Mouse (Mus musculus) embryo, embryonic 11.5 days (tissue): ENCODE measurements around the gene Nup62.
"Not testable (repeated sequence)": the region's sequence is repeated elsewhere in the genome, so short reads cannot be mapped to it uniquely, and the experiment has no call there.

Experiments used
- DNase-seq: peaks from one replicate; pipeline ENCODE4 v3.0.0-alpha.2; 2012; ENCODE audit warnings: low read depth, low spot score

Nup62 gene

GRCm38 (mm10) chr7:44863982-44864494 is 48.1 kb downstream of the Nup62 start:
- DNase-seq, result no peak

DNA sequence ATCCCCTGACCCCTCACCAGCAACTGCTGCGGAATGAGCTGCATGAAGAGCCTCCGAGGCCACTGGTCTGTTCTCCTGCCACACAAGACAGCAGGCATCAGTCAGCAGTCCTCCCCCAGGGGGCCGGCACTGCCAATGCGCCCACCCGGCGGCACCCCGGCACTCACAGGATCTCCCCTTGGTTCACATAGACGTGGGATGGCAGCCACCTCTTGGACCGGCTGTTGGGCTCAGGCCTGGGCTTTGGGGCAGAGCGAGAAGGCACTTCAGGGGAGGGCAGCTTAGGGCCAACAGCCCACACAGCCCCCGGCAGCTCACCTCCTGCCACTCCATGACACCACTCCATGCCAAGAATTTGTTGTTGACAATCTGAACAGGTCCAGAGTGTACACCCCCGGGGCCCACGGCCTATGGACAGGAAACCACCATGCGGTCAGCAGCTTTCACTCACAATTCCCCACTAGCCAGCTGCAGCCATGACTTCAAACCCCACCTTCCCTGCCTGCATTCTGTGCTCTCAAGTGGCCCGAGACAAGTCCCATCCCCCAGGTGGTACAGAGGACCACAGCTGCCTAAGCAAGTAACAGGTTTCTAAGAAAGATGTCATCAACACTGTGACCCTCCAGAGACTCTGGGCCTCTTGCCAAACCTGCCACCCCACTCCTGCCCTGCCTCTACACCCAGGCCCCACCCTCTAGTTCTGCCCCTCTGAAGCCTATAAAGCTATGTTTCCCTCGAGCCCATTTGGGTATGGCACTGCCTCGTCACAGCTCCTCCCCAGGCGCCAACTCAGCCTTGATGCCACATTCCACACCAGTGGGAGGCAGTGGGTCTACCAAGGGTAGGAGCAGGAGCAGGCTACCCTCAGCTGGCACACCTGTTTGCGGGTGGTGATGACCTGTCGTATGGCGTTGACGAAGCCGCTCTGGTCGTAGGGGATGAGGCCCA is 49.0 kb downstream of the Nup62 start:
- no peak for DNase-seq

DNA sequence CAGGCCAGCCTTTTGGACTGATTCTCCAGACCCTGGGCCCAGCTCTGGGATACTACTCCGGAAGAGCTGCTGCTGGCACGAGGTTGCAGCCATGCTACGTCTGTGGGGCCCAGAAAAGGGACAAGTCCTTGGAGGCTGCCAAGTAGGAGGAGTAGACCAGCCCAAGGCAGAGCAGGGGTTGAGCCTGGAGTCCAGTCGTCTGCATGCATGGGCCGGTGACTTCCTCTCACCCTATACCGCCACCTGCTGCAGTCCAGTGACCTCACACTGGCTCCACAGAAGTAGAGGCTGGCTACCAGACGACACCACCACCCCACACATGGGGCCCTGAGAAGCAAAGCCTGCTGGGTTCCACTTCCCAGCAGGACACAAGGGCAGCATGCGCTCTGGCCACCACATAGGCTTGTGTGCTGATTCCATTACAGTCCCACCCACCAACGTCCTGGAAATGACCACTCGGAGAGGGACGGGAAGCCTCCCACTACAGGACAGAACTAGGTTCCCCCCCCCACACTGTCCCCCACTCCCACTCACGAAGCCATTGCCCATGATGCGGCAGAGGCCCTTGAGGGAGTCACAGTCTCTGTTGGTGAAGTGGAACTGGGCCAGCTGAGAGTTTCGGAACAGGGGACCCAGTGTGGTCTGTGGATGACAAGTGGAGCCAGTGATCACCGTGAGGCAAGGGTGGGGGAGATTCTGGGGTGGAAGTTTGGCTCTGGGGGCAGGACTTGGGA is 50.6 kb downstream of the Nup62 start:
- no peak for DNase-seq

DNA sequence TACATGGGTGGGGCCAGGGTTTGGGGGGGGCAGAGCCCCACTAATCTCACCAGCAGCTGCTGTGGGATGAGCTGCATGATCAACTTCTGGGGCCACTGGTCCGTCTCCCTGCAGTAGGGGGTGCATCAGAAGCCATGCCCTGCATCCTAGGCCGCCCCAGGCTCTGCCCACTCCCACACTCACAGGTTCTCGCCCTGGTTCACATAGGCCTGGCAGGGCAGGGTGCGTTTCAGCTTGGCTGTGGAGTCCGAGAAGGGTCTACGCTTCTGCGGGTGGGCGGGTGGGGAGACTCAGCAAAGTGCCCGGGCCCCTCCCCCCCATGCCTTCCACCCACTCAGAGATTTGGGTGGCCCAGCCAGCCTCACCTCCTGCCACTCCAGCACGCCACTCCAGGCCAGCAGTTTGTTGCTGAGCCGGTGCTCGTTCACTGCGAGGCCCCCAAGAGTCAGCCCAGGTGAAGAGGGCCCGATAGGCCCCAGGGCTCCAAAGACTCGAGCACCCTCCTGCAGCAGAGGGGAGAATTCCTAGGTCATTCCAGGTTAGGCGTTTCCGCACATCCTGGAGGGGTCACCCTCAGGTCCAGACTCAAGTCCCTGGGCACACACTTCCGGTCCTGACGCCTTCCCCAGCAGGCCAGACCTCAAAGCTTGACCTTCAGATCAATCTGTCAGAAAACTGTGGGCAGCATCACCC is 51.3 kb downstream of the Nup62 start:
- DNase-seq, result no peak

DNA sequence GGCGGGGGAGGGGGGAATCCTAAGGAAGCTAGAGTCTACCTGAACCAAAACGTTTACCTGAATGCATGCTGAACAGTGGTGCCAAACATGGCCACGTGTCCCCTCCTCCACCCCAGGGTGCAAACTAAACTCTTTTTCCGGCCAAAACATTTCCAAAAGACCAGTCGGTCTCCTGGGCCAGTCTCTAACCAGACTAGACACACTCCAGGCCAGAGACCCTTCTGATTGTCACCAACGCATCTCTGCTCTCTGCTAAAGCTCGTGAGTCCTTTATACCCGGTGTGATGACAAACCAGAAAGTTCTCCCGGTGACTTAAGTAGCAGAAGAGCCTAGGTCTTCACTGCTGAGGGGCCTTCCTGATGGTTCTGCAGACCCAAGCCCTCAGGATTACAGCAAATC is 51.9 kb downstream of the Nup62 start:
- no peak for DNase-seq

DNA sequence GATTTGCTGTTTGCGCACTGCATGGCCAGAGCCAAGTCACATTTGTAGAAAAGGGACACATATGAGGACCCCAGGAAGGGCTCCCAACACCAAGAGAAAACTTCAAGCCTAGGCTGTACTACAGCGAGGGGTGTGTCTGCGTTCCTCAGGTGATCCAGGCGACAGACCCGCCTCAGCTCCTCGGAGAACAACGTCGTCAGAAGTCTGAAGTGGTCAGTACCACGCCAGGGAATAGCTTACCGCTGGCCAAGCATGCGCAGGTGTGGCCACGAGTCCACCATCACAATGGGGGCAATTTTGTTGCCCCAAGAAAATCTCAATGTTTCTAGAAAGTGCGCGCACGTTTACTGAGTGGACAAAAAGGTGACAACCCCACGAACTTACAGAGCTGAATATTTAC is 52.6 kb downstream of the Nup62 start:
- DNase-seq, result no peak

DNA sequence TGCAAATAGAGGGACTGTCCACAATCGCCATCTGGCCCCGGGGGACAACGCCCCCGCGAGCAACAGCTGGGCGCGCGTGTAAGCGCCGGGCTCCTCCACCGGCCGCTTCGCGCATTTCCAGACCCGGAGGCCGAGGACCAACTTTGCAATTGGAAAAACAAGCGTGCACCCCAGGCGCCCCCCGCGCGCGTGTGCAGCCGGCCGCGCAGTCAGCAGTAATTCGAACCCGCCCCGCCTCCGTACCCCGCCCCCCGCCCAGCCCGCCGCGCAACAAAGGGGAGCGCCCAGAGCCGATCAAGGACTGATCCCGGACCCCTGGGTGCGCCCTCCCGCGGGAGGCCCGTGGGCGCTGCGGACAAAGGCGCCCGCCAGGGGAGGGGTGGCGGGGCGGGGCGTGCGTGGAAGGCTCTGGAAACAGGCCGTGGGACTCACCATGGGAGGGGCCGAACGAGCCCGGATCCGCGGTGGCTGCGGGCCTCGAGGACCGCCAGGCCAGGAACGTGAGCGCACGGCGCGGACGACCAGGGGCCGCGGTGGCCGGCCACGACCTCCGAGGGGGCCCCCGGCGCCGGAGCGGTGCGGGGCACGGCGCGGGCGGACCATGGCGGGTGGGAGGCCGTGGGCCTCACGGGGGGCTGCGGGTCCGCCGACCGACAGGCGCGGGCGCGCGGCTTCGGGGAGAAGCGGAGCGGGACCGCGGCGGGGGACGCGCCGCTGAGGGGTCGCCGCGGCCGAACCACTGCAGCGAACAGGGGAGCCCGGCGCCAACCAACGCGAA is 53.2 kb downstream of the Nup62 start:
- peak; percentile 54 for DNase-seq

DNA sequence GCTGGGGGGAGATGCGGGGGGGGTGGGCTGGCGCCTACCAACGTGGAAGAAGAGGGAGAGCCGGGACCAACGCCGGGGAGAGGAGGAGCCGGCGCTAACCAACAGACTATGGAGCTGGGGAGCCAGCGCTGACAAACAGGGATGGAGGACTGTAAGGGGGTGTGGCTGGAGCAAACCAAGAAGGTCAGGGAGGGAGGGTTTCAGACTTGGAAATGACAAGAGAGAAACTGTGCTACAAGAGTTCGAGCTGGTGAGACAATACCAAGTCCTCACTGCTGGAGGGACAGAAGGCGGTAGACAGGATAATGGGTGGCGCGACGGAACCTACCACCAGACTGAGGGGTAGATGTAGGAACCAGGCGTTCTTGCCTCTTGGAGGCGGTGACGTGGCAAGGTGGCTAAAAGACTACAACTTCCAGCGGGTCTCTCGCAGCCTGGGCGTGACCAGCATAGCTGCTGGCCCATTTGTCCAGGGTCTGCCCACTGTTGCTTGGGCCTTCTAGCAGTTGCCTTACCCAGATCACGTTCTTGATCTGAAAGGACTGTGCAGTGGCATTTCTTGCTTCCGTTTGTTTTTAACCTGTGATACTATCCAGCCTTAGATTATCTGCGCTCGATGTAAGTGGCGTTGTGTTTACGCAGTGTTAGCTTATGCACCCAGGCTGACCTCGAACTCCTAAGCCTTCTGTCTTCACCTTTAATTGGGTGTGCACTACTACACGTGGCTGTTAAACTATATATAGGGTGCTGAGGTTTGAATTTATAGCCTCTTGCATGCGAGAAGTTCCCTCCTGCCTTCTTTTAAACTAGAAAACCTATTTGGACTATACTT is 54.0 kb downstream of the Nup62 start, which contains the start of gene Ptov1:
Gene Ptov1, minus strand, starts transcription at position 92 of the 832 bp plus-strand sequence.
- peak; percentile 90 for DNase-seq

DNA sequence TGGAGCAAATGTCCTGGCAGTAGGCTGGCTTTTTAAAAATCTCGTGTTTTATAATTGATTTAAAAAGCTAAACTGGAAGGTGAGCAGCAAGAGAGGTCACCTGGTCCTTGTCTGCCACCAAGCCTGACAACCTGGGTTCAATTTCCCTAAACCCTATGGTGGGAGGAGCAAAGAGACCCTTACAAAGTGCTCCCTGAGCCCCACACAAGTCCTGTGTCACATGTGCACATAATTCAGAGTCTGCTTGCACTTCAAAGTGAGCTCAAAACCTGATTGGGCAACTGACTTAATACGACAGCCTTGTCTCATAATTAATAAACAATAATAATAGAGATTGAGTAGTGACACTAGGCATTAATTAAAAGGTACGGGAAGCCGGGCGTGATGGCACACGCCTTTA is 54.7 kb downstream of the Nup62 start:
- no peak for DNase-seq

DNA sequence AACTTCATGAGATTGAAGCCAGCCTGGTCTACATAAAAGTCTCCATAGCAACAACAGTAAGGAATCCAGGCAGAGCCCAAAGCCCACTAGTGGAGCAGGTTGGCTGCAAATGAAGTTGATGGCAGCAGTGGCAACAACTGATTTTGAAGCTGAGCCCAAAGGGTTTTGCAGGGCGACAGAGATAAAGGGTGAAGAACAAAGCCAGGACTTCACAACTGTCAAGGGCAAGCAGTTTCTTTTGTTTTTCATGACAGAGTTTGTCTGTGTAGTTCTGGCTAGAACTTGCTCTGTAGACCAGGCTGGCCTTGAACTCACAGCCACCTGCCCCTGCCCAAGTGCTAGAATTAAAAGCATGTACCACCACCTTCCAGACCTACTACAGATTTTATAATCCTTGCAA is 55.3 kb downstream of the Nup62 start:
- DNase-seq, result no peak

DNA sequence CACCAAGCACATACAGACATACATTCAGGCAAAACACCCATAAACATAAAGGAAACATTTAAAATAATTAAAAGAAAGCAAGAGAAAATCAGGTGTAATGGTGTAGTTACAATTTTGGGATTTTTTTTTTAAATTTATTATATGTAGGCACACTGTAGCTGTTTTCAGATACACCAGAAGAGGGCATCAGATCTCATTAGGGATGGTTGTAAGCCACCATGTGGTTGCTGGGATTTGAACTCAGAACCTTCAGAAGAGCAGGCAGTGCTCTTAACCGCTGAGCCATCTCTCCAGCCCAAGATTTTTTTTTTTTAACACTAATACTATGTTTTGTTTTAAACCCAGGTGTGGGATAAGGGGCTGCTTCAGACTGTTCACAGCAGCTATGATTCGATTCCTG is 55.9 kb downstream of the Nup62 start:
- not testable (repeated sequence) for DNase-seq

GRCm38 (mm10) chr7:44877833-44878232 is 61.9 kb downstream of the Nup62 start:
- DNase-seq, result no peak
